Mouse (Mus musculus): ENCODE results near the gene Rnf2. TPM values are rescaled to one million over a fixed set of nuclear protein-coding genes. Genes with fewer than 3 reads are reported as not detected.

Gene Rnf2
- total and polyA plus RNA-seq, 3 experiments = 27.5 to 78.2 (median 30.7) TPM

- Histone ChIP-seq H3K27me3 (ENCODE audit: control insufficient read depth in 1 of 2, insufficient read depth in 2 of 2, low read length in 2 of 2) (peaks cover 0 to 2% of the 10 kb centered on the region in 2 experiments; a peak in 2 of 4 replicates), H3K79me2 (ENCODE audit: control insufficient read depth, insufficient read depth, low read length, poor library complexity) (no peaks in the 10 kb centered on the region), H3K9ac (ENCODE audit: control insufficient read depth, low read depth, low read length, poor library complexity, severe bottlenecking) (no peak overlapping the region), H3K4me3 (ENCODE audit: control insufficient read depth in 1 of 2, insufficient read depth in 1 of 2, low read depth in 2 of 2, low read length in 2 of 2) (no peak overlapping the region), H3K4me1 (ENCODE audit: control insufficient read depth in 1 of 2, insufficient read depth in 2 of 2, low read length in 2 of 2) (no peaks in the 10 kb centered on the region), H3K27ac (ENCODE audit: control insufficient read depth, low read depth, low read length) (no peak overlapping the region), H3K9me3 (replicated peaks; ENCODE audit: insufficient read depth, low read length) (no peaks in the 10 kb centered on the region), H3K36me3 (ENCODE audit: control insufficient read depth in 1 of 2, insufficient read depth in 2 of 2, low read length in 2 of 2) (no peaks in the 10 kb centered on the region)
- no peak for TF ChIP-seq CHD1 (IDR thresholded peaks at IDR 0.05; ENCODE audit: low read depth, low read length)
- TF ChIP-seq NRF1 (IDR thresholded peaks at IDR 0.05; ENCODE audit: insufficient read depth, low read depth, low read length, poor library complexity, severe bottlenecking) = no peak
- TF ChIP-seq ZNF384 (IDR thresholded peaks at IDR 0.05; ENCODE audit: low read depth, low read length) = no peak
- TF ChIP-seq ZKSCAN1 (IDR thresholded peaks at IDR 0.05; ENCODE audit: low read depth, low read length) = no peak
- no peak for TF ChIP-seq NELFE (IDR thresholded peaks at IDR 0.05; ENCODE audit: low read depth, low read length)
- no peak for TF ChIP-seq MEF2A (IDR thresholded peaks at IDR 0.05; ENCODE audit: extremely low read depth, insufficient replicate concordance, low read depth, low read length, poor library complexity, severe bottlenecking)
- TF ChIP-seq ZC3H11A (IDR thresholded peaks at IDR 0.05; ENCODE audit: low read depth, low read length) = no peak
- TF ChIP-seq GABPA (IDR thresholded peaks at IDR 0.05; ENCODE audit: low read depth, low read length) = no peak
- no peak for TF ChIP-seq MXI1 (IDR thresholded peaks at IDR 0.05; ENCODE audit: low read depth, low read length)
- TF ChIP-seq JUND (IDR thresholded peaks at IDR 0.05; ENCODE audit: low read depth, low read length) = no peak
- no peak for TF ChIP-seq E2F4 (IDR thresholded peaks at IDR 0.05; ENCODE audit: borderline replicate concordance, low read depth, low read length)
- TF ChIP-seq TBP (IDR thresholded peaks at IDR 0.05; ENCODE audit: low read depth, low read length) = no peak
- TF ChIP-seq MAFK (IDR thresholded peaks at IDR 0.05; ENCODE audit: borderline replicate concordance, low read depth, low read length) = no peak
- TF ChIP-seq RCOR1 (IDR thresholded peaks at IDR 0.05; ENCODE audit: low read depth, low read length) = no peak
- TF ChIP-seq ETS1 (IDR thresholded peaks at IDR 0.05; ENCODE audit: low read depth, low read length) = no peak
- no peak for TF ChIP-seq CHD2 (IDR thresholded peaks at IDR 0.05; ENCODE audit: low read length)
- TF ChIP-seq TCF12 (IDR thresholded peaks at IDR 0.05; ENCODE audit: low read depth, low read length) = no peak
- TF ChIP-seq UBTF (IDR thresholded peaks at IDR 0.05; ENCODE audit: borderline replicate concordance, insufficient read depth, low read depth, low read length) = no peak
- no peak for TF ChIP-seq MYC (IDR thresholded peaks at IDR 0.05; ENCODE audit: low read depth, low read length)
- no peak for DNase-seq (ENCODE audit: low read depth, low spot score)
Observed at GRCm38 (mm10) chr1:151515733-151516132, 15.0 kb upstream of the Rnf2 start.

GRCm38 (mm10) chr1:151514119-151514518, 13.4 kb upstream of the Rnf2 start:
- H3K36me3 ChIP-seq (ENCODE audit: control insufficient read depth in 1 of 2, insufficient read depth in 2 of 2, low read length in 2 of 2) = no peaks in the 10 kb centered on the region
- no peak overlapping the region for H3K9ac ChIP-seq (ENCODE audit: control insufficient read depth, low read depth, low read length, poor library complexity, severe bottlenecking)
- H3K4me1 ChIP-seq (ENCODE audit: control insufficient read depth in 1 of 2, insufficient read depth in 2 of 2, low read length in 2 of 2) = no peaks in the 10 kb centered on the region
- TF ChIP-seq CHD2 (IDR thresholded peaks at IDR 0.05; ENCODE audit: low read length) = no peak
- TF ChIP-seq BHLHE40 (IDR thresholded peaks at IDR 0.05; ENCODE audit: borderline replicate concordance, low read depth, low read length) = no peak
- TF ChIP-seq ZC3H11A (IDR thresholded peaks at IDR 0.05; ENCODE audit: low read depth, low read length) = no peak
- no peak for TF ChIP-seq ZKSCAN1 (IDR thresholded peaks at IDR 0.05; ENCODE audit: low read depth, low read length)
- TF ChIP-seq UBTF (IDR thresholded peaks at IDR 0.05; ENCODE audit: borderline replicate concordance, insufficient read depth, low read depth, low read length) = no peak
- no peak for TF ChIP-seq POLR2AphosphoS5 (IDR thresholded peaks at IDR 0.05; ENCODE audit: borderline replicate concordance, low read depth, low read length)
- TF ChIP-seq POLR2AphosphoS2 (IDR thresholded peaks at IDR 0.05; ENCODE audit: low read length) = no peak
- no peak for TF ChIP-seq NELFE (IDR thresholded peaks at IDR 0.05; ENCODE audit: low read depth, low read length)
- TF ChIP-seq ETS1 (IDR thresholded peaks at IDR 0.05; ENCODE audit: low read depth, low read length) = no peak
- no peak for TF ChIP-seq TBP (IDR thresholded peaks at IDR 0.05; ENCODE audit: low read depth, low read length)
- H3K9me3 ChIP-seq (replicated peaks; ENCODE audit: insufficient read depth, low read length) = no peaks in the 10 kb centered on the region
- DNase-seq (ENCODE audit: low read depth, low spot score) = no peak
- no peaks in the 10 kb centered on the region for H3K79me2 ChIP-seq (ENCODE audit: control insufficient read depth, insufficient read depth, low read length, poor library complexity)
- no peak overlapping the region for H3K27ac ChIP-seq (ENCODE audit: control insufficient read depth, low read depth, low read length)
- no peak overlapping the region for H3K4me3 ChIP-seq (ENCODE audit: control insufficient read depth in 1 of 2, insufficient read depth in 1 of 2, low read depth in 2 of 2, low read length in 2 of 2)
- H3K27me3 ChIP-seq (ENCODE audit: control insufficient read depth in 1 of 2, insufficient read depth in 2 of 2, low read length in 2 of 2) = peaks cover 0 to 4% of the 10 kb centered on the region in 2 experiments; a peak in 2 of 4 replicates

All from MEL (cell line).